Mouse (Mus musculus) small intestine, adult 2 months (tissue): Measurements from ENCODE around the gene Cdc14a.

Experiments
- CTCF ChIP-seq: fragments of 200-500 bp; IDR thresholded peaks from 2 replicates; pipeline ENCODE4 v1.5.1; 2012; ENCODE audit warnings: low read depth, mild to moderate bottlenecking, control low read depth, inconsistent platforms, low read length, moderate library complexity, mixed read lengths; ENCODE audit not compliant: insufficient replicate concordance, insufficient read length; ENCODE audit errors: extremely low read depth
- POLR2A ChIP-seq: fragments of 200-500 bp; IDR thresholded peaks from 2 replicates; pipeline ENCODE4 v1.6.1; 2012; ENCODE audit warnings: low read depth, mild to moderate bottlenecking, control low read depth, inconsistent platforms, low read length, moderate library complexity

- no peak for TF ChIP-seq CTCF
- no peak for TF ChIP-seq POLR2A
These were observed 18.3 kb downstream of the Cdc14a start for GRCm38 (mm10) chr3:116405516-116405915.
